Mouse (Mus musculus): Measurements from ENCODE around the gene Pou4f1. TPM values are rescaled to one million over a fixed set of nuclear protein-coding genes. Genes with fewer than 3 reads are reported as not detected.
A peak's percentile ranks its signal among the peaks of the same experiment; 100 is the strongest.

The Pou4f1 gene
- polyA plus RNA-seq, 1 experiment from 2014 or later, result 0.32 TPM

DNA sequence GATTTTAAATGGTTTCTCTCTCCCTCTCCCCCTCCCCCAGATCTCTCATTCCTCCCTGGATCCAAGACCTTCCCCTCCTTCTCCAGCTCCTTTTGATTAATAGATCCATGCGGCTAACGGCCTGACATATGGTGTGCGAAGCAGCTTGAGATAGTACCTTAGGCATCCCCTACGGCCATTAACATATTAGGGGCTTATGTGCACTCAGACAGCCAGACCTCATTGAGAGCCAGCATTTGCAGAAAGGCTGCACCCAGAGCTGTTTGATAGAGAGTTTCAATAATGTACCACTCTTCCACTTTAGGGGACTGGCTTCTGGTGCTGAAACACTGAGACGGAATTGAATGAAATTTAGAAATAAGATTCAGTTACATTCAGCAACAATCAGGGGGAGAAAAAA, 10.8 kb downstream of the Pou4f1 start:
- H3K4me1 ChIP-seq (ENCODE audit: insufficient read depth, low read length), result peaks cover 6% of the 10 kb centered on the region; the same call in 1 of the 2 replicates
- H3K27me3 ChIP-seq (ENCODE audit: insufficient read depth, low read length), result peaks cover 74% of the 10 kb centered on the region
- no peak overlapping the region for H3K27ac ChIP-seq (ENCODE audit: low read length)
- no peak overlapping the region for H3K9ac ChIP-seq (replicated peaks; ENCODE audit: low read length)
- H3K4me3 ChIP-seq (ENCODE audit: low read length), result no peak overlapping the region
- no peak overlapping the region for H3K4me2 ChIP-seq (replicated peaks; ENCODE audit: low read depth, low read length)
- no peaks in the 10 kb centered on the region for H3K36me3 ChIP-seq (ENCODE audit: insufficient read depth, low read length)
- no peak for ATAC-seq (ENCODE audit: low FRiP score, low TSS enrichment)
- no peaks in the 10 kb centered on the region for H3K9me3 ChIP-seq (ENCODE audit: low read length)
- under 1% methylated on average over 5 of the region's 5 CpGs for WGBS

DNA sequence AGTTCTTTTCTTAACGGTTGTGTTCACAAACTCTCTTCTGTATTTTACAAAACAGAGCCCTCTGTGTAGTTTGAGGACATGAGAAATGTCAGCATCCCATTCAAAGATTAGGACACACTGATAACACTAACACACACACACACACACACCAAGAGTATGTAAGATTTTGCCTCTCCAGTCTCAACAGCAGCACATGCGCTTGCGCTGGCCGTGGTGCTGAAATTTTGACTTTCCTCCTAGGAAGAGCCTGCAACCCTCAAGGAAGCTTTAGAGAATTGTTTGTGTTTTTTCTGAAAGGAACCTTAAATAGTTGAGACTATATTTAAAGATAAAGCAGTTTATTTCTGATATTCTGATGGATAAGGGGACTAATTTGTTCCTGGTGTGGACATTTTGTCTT, 14.0 kb downstream of the Pou4f1 start:
- H3K9me3 ChIP-seq (ENCODE audit: low read length), result no peaks in the 10 kb centered on the region
- H3K27ac ChIP-seq (ENCODE audit: low read length), result no peak overlapping the region
- H3K36me3 ChIP-seq (ENCODE audit: insufficient read depth, low read length), result no peaks in the 10 kb centered on the region
- no peak overlapping the region for H3K9ac ChIP-seq (replicated peaks; ENCODE audit: low read length)
- H3K4me3 ChIP-seq (ENCODE audit: low read length), result no peak overlapping the region
- WGBS, result 10% methylated on average over 4 of the region's 4 CpGs
- no peaks in the 10 kb centered on the region for H3K4me1 ChIP-seq (ENCODE audit: insufficient read depth, low read length)
- peaks cover 51% of the 10 kb centered on the region for H3K27me3 ChIP-seq (ENCODE audit: insufficient read depth, low read length)
- no peak overlapping the region for H3K4me2 ChIP-seq (replicated peaks; ENCODE audit: low read depth, low read length)
- peak; percentile 69; the same call in 1 of the 2 replicates for ATAC-seq (ENCODE audit: low FRiP score, low TSS enrichment)

DNA sequence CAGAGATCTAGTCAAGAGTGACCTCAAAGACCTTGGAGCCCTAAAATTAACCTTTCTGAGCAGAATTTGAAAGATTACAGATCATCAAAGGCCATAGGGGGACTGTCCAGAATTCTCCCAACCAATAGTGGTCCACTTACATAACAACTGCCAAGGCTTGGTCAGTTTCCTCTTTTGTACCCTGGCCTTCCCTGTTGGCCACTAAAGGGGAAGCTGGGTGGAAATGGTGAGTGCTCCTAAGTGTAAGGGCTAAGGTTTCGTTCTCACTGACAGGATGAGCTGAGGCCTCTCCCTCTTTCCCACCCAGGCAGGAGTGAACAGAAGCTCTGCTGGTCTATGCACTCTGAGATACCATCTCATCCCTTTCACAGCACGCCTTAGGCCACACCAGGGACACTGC, 33.5 kb downstream of the Pou4f1 start:
- Histone ChIP-seq H3K4me1 (ENCODE audit: insufficient read depth, low read length) (no peaks in the 10 kb centered on the region), H3K4me2 (replicated peaks; ENCODE audit: low read depth, low read length) (no peak overlapping the region), H3K9me3 (ENCODE audit: low read length) (no peaks in the 10 kb centered on the region), H3K4me3 (ENCODE audit: low read length) (no peak overlapping the region), H3K27ac (ENCODE audit: low read length) (no peak overlapping the region), H3K27me3 (ENCODE audit: insufficient read depth, low read length) (no peaks in the 10 kb centered on the region), H3K36me3 (ENCODE audit: insufficient read depth, low read length) (no peaks in the 10 kb centered on the region), H3K9ac (replicated peaks; ENCODE audit: low read length) (no peak overlapping the region)
- WGBS, result 69% methylated on average over 2 of the region's 2 CpGs
- no peak for ATAC-seq (ENCODE audit: low FRiP score, low TSS enrichment)

DNA sequence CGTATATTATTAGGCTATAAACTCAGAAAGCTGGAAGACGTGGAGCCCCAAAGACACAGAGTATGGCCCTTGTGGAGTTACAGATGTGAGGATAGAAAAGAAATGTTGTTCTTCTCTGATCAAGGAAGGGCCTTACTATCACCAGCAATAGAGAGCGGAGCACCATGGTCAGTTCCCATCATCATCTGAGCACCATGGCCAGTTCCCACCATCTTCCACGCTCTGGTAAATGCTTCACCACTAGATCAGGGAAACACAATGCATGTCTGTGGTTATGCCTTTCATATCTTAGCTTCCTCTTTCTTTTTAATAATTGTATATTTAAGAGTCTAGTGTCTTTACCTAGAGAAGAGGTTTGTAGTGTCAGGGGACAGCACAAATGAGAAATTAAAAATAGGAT, 37.0 kb downstream of the Pou4f1 start:
- no peaks in the 10 kb centered on the region for H3K36me3 ChIP-seq (ENCODE audit: insufficient read depth, low read length)
- ATAC-seq (ENCODE audit: low FRiP score, low TSS enrichment), result no peak

DNA sequence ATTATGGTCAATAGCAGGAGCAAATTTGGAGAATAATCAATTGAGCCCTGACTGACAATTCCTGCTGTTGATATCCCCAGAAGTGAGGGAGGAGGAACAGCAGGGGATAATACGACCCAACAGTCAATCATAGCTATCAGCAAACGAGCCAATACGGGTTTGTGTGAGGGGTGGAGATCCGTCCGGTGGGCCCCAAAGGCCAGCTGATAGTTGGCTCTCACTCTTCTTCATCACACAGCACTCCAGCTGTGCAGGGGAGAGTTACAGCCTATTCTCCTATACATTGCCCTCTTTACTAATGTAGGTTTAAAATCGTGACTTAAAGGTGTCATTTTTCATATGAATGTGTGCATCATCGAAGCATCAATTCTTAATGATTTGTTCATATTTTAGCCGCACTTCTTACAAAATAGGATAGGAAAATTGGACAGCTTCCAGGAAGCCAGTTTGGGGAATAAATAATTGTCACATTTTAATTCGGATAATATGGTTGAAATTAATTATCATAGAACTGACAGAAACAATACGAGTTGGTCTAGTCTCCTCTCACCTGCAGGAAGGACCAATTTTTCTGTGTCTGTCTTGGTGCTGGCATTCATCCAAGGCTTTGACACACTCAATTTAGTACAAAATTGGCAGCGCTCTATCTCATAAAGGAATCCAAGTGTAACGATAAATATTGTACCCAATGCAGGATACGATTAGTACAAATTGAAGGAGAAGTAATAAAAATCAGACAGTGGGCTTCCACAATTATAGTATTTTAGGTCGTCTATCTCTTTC, 43.9 kb downstream of the Pou4f1 start:
- no peaks in the 10 kb centered on the region for H3K36me3 ChIP-seq (ENCODE audit: insufficient read depth, low read length)
- no peak overlapping the region for H3K9ac ChIP-seq (replicated peaks; ENCODE audit: low read length)
- H3K27me3 ChIP-seq (ENCODE audit: insufficient read depth, low read length), result no peaks in the 10 kb centered on the region
- H3K4me2 ChIP-seq (replicated peaks; ENCODE audit: low read depth, low read length), result no peak overlapping the region
- no peak overlapping the region for H3K4me3 ChIP-seq (ENCODE audit: low read length)
- 62% methylated on average over 14 of the region's 14 CpGs for WGBS
- H3K9me3 ChIP-seq (ENCODE audit: low read length), result no peaks in the 10 kb centered on the region
- no peaks in the 10 kb centered on the region for H3K4me1 ChIP-seq (ENCODE audit: insufficient read depth, low read length)
- H3K27ac ChIP-seq (ENCODE audit: low read length), result no peak overlapping the region
- ATAC-seq (ENCODE audit: low FRiP score, low TSS enrichment), result no peak

More for the DNA sequence above, 37.0 kb downstream of the Pou4f1 start:
- H3K4me1 ChIP-seq (ENCODE audit: insufficient read depth, low read length), result no peaks in the 10 kb centered on the region
- no peak overlapping the region for H3K9ac ChIP-seq (replicated peaks; ENCODE audit: low read length)
- H3K4me3 ChIP-seq (ENCODE audit: low read length), result no peak overlapping the region
- no peak overlapping the region for H3K27ac ChIP-seq (ENCODE audit: low read length)
- H3K27me3 ChIP-seq (ENCODE audit: insufficient read depth, low read length), result no peaks in the 10 kb centered on the region
- WGBS, result 67% methylated on average over 4 of the region's 4 CpGs
- H3K4me2 ChIP-seq (replicated peaks; ENCODE audit: low read depth, low read length), result no peak overlapping the region
- no peaks in the 10 kb centered on the region for H3K9me3 ChIP-seq (ENCODE audit: low read length)

Other genes starting within 250 kb of the Pou4f1 start
- gene Rnf219, start 54.6 kb upstream of the Pou4f1 start, polyA plus RNA-seq (2015; fragmentation: Nextera tagmentation; extraction: Ambion mirVana), result 26.7 and 26.8 TPM in 2 replicates

Data from kidney, embryonic 16.5 days (tissue).